8 mouse cellular contexts compared by ENCODE assay signal in the genomic region with DNA sequence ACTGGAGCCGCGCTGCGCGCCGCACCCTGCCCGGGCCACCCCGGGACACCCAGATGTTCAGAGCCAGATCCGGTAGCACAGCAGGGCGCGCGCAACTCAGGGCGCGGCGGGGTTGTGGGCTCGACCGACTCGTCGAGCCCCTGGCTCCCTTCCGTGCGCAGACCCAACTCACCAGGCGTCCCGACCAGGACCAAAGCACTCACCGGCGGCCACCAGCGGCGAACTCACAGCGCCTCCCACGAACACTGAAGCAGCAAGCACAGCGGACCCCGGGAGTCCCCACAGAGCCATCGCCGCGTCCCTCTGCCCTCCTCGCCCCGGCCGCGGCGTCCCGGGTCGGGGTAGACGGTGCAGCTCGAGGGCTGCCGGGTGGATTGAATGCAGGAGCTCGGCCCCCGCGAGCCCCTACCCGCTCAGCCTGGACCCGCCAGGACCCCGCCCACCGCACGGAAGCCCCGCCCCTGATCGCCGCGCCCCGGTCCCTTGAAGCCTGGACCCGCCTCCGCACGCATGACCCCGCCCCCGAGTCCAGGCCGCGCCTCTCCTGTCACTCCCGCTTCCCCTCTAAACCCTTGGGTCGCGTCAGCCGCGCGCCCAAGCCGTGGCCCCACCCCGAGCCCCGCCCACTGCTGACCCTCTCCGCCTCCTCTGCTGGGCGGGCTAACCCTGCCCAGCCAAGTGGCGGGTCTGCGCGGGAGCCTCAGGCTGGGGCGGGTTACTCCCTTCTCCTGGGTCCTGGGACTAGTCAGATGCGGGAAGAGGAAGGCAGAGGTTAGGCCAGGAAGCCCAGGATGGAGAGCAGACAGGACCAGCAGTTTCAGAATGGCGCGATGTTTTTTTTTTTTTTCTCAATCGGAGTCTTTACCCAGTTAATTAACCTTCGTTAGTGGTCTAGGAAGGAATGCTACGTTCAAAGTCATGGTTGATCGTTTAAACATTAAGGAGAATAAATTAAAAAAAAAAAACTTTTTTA. TPM values are rescaled to one million over a fixed set of nuclear protein-coding genes. Genes with fewer than 3 reads are reported as not detected.
DNase-seq lines count a peak whose midpoint lies in the region; ATAC-seq lines count a peak whose summit lies in the region.

A gene (minus strand): TSS at position 455 of the 973 bp plus-strand sequence.

- peaks cover 3% of the 10 kb centered on the region; the same call in 1 of the 2 replicates for H3K27me3 ChIP-seq in hindbrain, embryonic 12.5 days

- 1% methylated on average over 81 of the region's 85 CpGs for WGBS in hindbrain, embryonic 12.5 days

- peak within 1 kb of the TSS; percentile 71 for H3K27ac ChIP-seq in hindbrain, embryonic 12.5 days

- peaks cover 23% of the 10 kb centered on the region for H3K4me1 ChIP-seq in hindbrain, embryonic 12.5 days

- peak within 1 kb of the TSS; percentile 75 for H3K4me3 ChIP-seq in hindbrain, embryonic 12.5 days

- DNase-seq in NIH3T3 (ENCODE audit: low read depth), result peak; percentile 98
- DNase-seq in cerebellum, postnatal 10 days, result peak; percentile 100
- peak; percentile 86 to 93 for DNase-seq in frontal cortex, postnatal 10 days (ENCODE audit: low spot score in 2 of 2)
- peak; percentile 90 to 94 for DNase-seq in layer of hippocampus, postnatal 14 days (ENCODE audit: low spot score in 2 of 2)
- peak; percentile 100 for DNase-seq in lung, postnatal 14 days
- DNase-seq in retina, adult 2 months (ENCODE audit: low read depth, low spot score), result peak; percentile 86
- DNase-seq in thymus, postnatal 36 days, result peak; percentile 98 to 100

- peak within 1 kb of the TSS; percentile 70 for H3K9ac ChIP-seq in hindbrain, embryonic 12.5 days

- H3K4me2 ChIP-seq in hindbrain, embryonic 12.5 days (replicated peaks), result peak within 1 kb of the TSS; percentile 74

- H3K36me3 ChIP-seq in hindbrain, embryonic 12.5 days, result no peaks in the 10 kb centered on the region

- peak; percentile 96 for ATAC-seq in hindbrain, embryonic 12.5 days (ENCODE audit: low FRiP score)

- H3K9me3 ChIP-seq in hindbrain, embryonic 12.5 days (replicated peaks), result no peaks in the 10 kb centered on the region

RNA-seq across cellular contexts. Expression of the gene that starts here (rescaled TPM):
- polyA plus RNA-seq in hindbrain, embryonic 12.5 days (2016; fragmentation: Nextera tagmentation; extraction: Ambion mirVana), result 15.5 and 15.6 TPM in 2 replicates
- total RNA-seq in layer of hippocampus, postnatal 14 days (2021), result 10 to 100 TPM; 15.4 to 15.7 TPM

Comparison
In these comparisons a context has a peak if more than half of its experiments do, and no peak if none do; other contexts are left out.
1. Peak in every context shown above with its lines: DNase-seq, ATAC-seq, H3K4me3 ChIP-seq and H3K27ac ChIP-seq.